Mouse (Mus musculus): ENCODE measurements at regions not wholly inside any gene's neighbourhood (a gene's known extent, or its start where the extent isn't known, plus 50 kb on each side); places are given as distances from the start of the nearest gene placed in this dataset.
A peak's percentile ranks its signal among the peaks of the same experiment; 100 is the strongest.

DNA sequence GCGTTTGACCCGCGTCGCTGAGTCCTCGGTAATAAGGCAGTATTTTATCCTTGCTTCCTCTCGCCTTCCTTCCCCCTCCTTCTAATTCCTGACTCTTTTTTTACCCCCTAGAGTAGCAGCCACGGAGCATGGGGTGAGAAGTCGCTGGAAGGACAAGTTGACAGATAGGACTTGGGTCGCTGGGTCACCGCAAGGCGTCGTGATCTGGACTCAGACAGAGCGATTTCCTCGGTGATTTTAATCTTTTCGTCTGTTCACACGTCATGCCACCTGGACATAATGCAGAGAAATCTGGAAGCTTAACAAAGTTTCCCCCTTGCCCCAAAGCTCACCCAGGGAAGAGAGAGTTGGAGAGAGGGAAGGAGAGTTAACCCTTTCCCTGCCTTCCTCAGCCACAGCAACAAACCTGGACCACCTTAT, 292.6 kb downstream of the Nuf2 start:
- H3K36me3 ChIP-seq (replicated peaks; ENCODE audit: control insufficient read depth, insufficient read depth, low read depth, low read length) = no peaks in the 10 kb centered on the region
- no peak overlapping the region for H3K4me2 ChIP-seq (ENCODE audit: low read depth, low read length)
- no peaks in the 10 kb centered on the region for H3K27me3 ChIP-seq (ENCODE audit: control insufficient read depth, insufficient read depth, low read length)
- H3K27ac ChIP-seq (replicated peaks; ENCODE audit: low read depth, low read length) = 0 out of 2 replicates have a peak overlapping the region, but pooled peaks have one; percentile 28
- ATAC-seq (replicated peaks; ENCODE audit: insufficient number of reproducible peaks, low FRiP score, low TSS enrichment, low read depth) (peak; percentile 67; the same call in 1 of the 2 replicates), DNase-seq (ENCODE audit: low spot score) (peak; percentile 70)
- no peaks in the 10 kb centered on the region for H3K9me3 ChIP-seq (replicated peaks; ENCODE audit: control insufficient read depth, low read length)
- H3K4me1 ChIP-seq (ENCODE audit: control insufficient read depth, insufficient read depth, low read length) = peaks cover 5% of the 10 kb centered on the region; the same call in 1 of the 2 replicates
- WGBS = 12% methylated on average over 16 of the region's 16 CpGs
- H3K4me3 ChIP-seq (ENCODE audit: low read depth, low read length) = no peak overlapping the region
- H3K9ac ChIP-seq (replicated peaks; ENCODE audit: low read length) = peak overlapping the region; percentile 9; the same call in 1 of the 2 replicates

DNA sequence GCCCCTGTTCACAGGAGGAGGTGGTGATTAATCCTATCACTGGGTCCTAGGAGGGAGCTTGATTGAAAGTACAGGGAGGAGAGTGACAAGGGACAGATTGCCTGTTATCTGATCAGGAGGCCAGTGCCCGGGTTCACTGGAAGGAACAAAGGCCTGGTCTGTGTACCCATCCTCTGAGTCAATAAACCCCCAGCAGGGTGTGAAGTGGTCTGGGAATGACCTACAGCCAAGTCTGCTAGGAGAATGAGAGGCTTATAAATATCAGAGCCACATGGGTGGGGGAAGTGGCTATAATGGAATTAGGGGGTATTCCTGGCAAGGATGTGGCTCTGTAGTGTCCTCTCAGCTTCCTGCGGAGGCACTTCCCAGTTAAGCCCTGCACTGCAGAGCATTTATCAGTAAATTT, 296.0 kb downstream of the Nuf2 start:
- H3K27me3 ChIP-seq (ENCODE audit: control insufficient read depth, insufficient read depth, low read length) = no peaks in the 10 kb centered on the region
- H3K9ac ChIP-seq (replicated peaks; ENCODE audit: low read length) = no peak overlapping the region
- H3K4me2 ChIP-seq (ENCODE audit: low read depth, low read length) = no peak overlapping the region
- no peak overlapping the region for H3K27ac ChIP-seq (replicated peaks; ENCODE audit: low read depth, low read length)
- H3K4me1 ChIP-seq (ENCODE audit: control insufficient read depth, insufficient read depth, low read length) = peaks cover 5% of the 10 kb centered on the region; the same call in 1 of the 2 replicates
- no peaks in the 10 kb centered on the region for H3K9me3 ChIP-seq (replicated peaks; ENCODE audit: control insufficient read depth, low read length)
- whole genome bisulfite sequencing = 12% methylated on average over 2 of the region's 2 CpGs
- no peaks in the 10 kb centered on the region for H3K36me3 ChIP-seq (replicated peaks; ENCODE audit: control insufficient read depth, insufficient read depth, low read depth, low read length)
- no peak for DNase-seq (ENCODE audit: low spot score)
- no peak overlapping the region for H3K4me3 ChIP-seq (ENCODE audit: low read depth, low read length)
- no peak for ATAC-seq (replicated peaks; ENCODE audit: insufficient number of reproducible peaks, low FRiP score, low TSS enrichment, low read depth)

DNA sequence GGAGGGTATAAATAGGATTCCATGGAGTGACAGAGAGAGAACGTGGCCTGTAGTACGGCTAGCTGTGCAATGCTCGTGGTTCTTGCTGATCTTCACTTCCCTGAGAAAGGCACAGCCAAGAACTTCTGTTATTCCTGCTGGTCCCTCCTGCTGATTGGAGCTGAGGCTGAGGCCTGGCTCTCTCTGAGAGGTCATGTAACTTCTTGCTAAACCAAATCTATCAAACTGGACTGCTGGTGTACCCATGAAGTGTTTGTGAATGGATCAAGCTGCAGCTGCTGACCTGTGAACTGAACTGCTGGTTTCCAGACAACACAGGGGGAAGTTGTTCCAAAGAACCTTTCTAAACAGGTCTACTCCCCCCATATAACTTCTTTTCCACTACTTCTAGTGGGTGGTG, 297.9 kb downstream of the Nuf2 start:
- no peaks in the 10 kb centered on the region for H3K36me3 ChIP-seq (replicated peaks; ENCODE audit: control insufficient read depth, insufficient read depth, low read depth, low read length)
- DNase-seq (ENCODE audit: low spot score) (no peak), ATAC-seq (replicated peaks; ENCODE audit: insufficient number of reproducible peaks, low FRiP score, low TSS enrichment, low read depth) (no peak)
- no peaks in the 10 kb centered on the region for H3K27me3 ChIP-seq (ENCODE audit: control insufficient read depth, insufficient read depth, low read length)
- H3K27ac ChIP-seq (replicated peaks; ENCODE audit: low read depth, low read length) = no peak overlapping the region
- no peak overlapping the region for H3K9ac ChIP-seq (replicated peaks; ENCODE audit: low read length)
- H3K4me1 ChIP-seq (ENCODE audit: control insufficient read depth, insufficient read depth, low read length) = peaks cover 3% of the 10 kb centered on the region; the same call in 1 of the 2 replicates
- H3K4me3 ChIP-seq (ENCODE audit: low read depth, low read length) = no peak overlapping the region
- no peak overlapping the region for H3K4me2 ChIP-seq (ENCODE audit: low read depth, low read length)
- H3K9me3 ChIP-seq (replicated peaks; ENCODE audit: control insufficient read depth, low read length) = no peaks in the 10 kb centered on the region
- WGBS = 77% methylated on average over 3 of the region's 3 CpGs

DNA sequence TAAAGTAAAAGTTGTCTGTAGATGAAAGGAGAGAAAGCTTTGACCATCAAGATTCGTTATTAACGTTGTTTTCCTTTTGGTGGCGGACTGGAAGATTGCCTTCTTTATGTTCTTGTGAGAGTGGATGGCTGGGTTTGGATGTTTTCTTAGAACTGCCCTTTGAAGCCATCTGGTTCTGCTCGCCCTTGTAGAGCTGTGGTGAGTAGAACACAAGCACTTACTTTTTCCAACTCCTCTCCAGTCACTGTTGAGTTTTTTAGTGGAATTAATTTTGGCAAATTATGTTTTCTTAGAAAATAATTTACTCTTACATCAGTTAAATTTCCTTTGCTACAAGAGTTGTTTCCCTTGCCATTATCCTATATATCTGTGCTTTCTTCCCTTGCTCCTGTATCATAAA, 301.2 kb downstream of the Nuf2 start:
- DNase-seq (ENCODE audit: low spot score) (no peak), ATAC-seq (replicated peaks; ENCODE audit: insufficient number of reproducible peaks, low FRiP score, low TSS enrichment, low read depth) (no peak)
- H3K4me3 ChIP-seq (ENCODE audit: low read depth, low read length) = no peak overlapping the region
- H3K36me3 ChIP-seq (replicated peaks; ENCODE audit: control insufficient read depth, insufficient read depth, low read depth, low read length) = no peaks in the 10 kb centered on the region
- WGBS = 65% methylated on average over 4 of the region's 4 CpGs
- H3K9ac ChIP-seq (replicated peaks; ENCODE audit: low read length) = no peak overlapping the region
- H3K9me3 ChIP-seq (replicated peaks; ENCODE audit: control insufficient read depth, low read length) = no peaks in the 10 kb centered on the region
- H3K27ac ChIP-seq (replicated peaks; ENCODE audit: low read depth, low read length) = no peak overlapping the region
- no peaks in the 10 kb centered on the region for H3K27me3 ChIP-seq (ENCODE audit: control insufficient read depth, insufficient read depth, low read length)
- H3K4me2 ChIP-seq (ENCODE audit: low read depth, low read length) = no peak overlapping the region
- H3K4me1 ChIP-seq (ENCODE audit: control insufficient read depth, insufficient read depth, low read length) = no peaks in the 10 kb centered on the region

DNA sequence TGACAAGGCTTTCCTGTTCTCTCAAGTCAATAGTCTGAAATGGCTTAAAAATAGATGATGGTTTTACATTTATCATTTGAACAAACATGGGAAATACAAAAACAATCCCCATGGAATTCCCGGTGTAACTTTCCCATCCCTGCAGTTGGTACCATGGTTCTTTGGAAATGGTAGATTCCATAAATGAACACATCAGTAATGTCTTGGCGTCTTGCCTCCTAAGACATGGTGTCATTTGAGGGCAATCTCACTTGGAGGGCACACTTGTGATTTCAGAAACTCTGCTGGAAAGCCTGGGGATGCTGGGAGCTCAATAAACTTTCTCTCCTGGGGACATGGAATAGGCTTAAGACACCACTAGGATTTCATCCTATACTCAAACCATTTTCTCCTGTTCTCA, 306.8 kb downstream of the Nuf2 start:
- no peak for ATAC-seq (replicated peaks; ENCODE audit: insufficient number of reproducible peaks, low FRiP score, low TSS enrichment, low read depth)
- Histone ChIP-seq H3K27ac (replicated peaks; ENCODE audit: low read depth, low read length) (no peak overlapping the region), H3K4me1 (ENCODE audit: control insufficient read depth, insufficient read depth, low read length) (no peaks in the 10 kb centered on the region), H3K4me2 (ENCODE audit: low read depth, low read length) (no peak overlapping the region), H3K9ac (replicated peaks; ENCODE audit: low read length) (no peak overlapping the region), H3K9me3 (replicated peaks; ENCODE audit: control insufficient read depth, low read length) (no peaks in the 10 kb centered on the region), H3K36me3 (replicated peaks; ENCODE audit: control insufficient read depth, insufficient read depth, low read depth, low read length) (no peaks in the 10 kb centered on the region), H3K4me3 (ENCODE audit: low read depth, low read length) (no peak overlapping the region), H3K27me3 (ENCODE audit: control insufficient read depth, insufficient read depth, low read length) (no peaks in the 10 kb centered on the region)
- WGBS = 85% methylated on average over 2 of the region's 2 CpGs
- DNase-seq (ENCODE audit: low spot score) = no peak

DNA sequence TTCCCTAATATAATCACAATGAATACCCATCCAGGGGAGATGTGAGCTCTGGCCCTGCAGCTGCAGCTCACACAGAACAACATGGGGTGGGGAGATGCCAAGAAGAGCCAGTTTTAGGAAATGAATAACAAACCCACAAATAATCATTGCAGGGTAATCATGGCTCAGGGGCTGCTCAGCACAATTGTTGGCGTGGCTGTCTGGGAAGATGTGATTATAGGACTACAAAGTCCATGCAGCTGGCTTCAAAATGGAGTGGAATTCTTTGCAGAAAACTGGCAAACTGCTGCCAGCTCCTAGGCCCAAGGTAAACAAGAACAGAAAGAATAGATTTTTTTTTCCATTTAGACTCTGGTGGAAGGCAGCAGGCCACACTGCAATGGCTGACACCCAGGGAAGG, 343.6 kb downstream of the Nuf2 start:
- ATAC-seq (replicated peaks; ENCODE audit: insufficient number of reproducible peaks, low FRiP score, low TSS enrichment, low read depth) (no peak), DNase-seq (ENCODE audit: low spot score) (no peak)
- H3K27ac ChIP-seq (replicated peaks; ENCODE audit: low read depth, low read length) = no peak overlapping the region
- no peak overlapping the region for H3K9ac ChIP-seq (replicated peaks; ENCODE audit: low read length)
- 56% methylated on average over 1 of the region's 1 CpGs for WGBS
- H3K4me3 ChIP-seq (ENCODE audit: low read depth, low read length) = no peak overlapping the region
- no peak overlapping the region for H3K4me2 ChIP-seq (ENCODE audit: low read depth, low read length)
- no peaks in the 10 kb centered on the region for H3K9me3 ChIP-seq (replicated peaks; ENCODE audit: control insufficient read depth, low read length)
- H3K27me3 ChIP-seq (ENCODE audit: control insufficient read depth, insufficient read depth, low read length) = no peaks in the 10 kb centered on the region
- no peaks in the 10 kb centered on the region for H3K4me1 ChIP-seq (ENCODE audit: control insufficient read depth, insufficient read depth, low read length)
- no peaks in the 10 kb centered on the region for H3K36me3 ChIP-seq (replicated peaks; ENCODE audit: control insufficient read depth, insufficient read depth, low read depth, low read length)

DNA sequence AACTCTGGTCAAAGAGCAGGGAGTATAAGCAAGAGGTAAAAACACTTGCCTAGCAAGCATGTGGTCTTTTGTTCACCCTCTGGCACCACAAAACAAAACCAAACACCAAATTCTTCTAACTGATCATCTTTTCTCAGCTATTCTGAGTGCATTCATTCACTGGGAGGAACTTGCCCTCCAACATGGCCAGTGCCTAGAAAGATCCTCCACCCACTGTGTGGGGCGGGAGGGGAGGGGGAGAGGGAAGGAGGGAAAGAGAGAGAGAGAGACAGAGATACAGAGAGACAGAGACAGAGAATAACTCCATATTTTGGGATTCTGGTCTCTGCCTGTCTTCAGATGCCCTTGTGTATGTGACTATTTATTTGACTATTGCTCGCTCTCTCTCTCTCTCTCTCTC, 360.9 kb downstream of the Nuf2 start:
- 83% methylated on average over 2 of the region's 2 CpGs for WGBS
- ATAC-seq (replicated peaks; ENCODE audit: insufficient number of reproducible peaks, low FRiP score, low TSS enrichment, low read depth) (no peak), DNase-seq (ENCODE audit: low spot score) (no peak)
- no peak overlapping the region for H3K4me3 ChIP-seq (ENCODE audit: low read depth, low read length)
- no peaks in the 10 kb centered on the region for H3K36me3 ChIP-seq (replicated peaks; ENCODE audit: control insufficient read depth, insufficient read depth, low read depth, low read length)
- H3K27me3 ChIP-seq (ENCODE audit: control insufficient read depth, insufficient read depth, low read length) = no peaks in the 10 kb centered on the region
- H3K9me3 ChIP-seq (replicated peaks; ENCODE audit: control insufficient read depth, low read length) = no peaks in the 10 kb centered on the region
- no peak overlapping the region for H3K9ac ChIP-seq (replicated peaks; ENCODE audit: low read length)
- no peaks in the 10 kb centered on the region for H3K4me1 ChIP-seq (ENCODE audit: control insufficient read depth, insufficient read depth, low read length)
- no peak overlapping the region for H3K27ac ChIP-seq (replicated peaks; ENCODE audit: low read depth, low read length)
- H3K4me2 ChIP-seq (ENCODE audit: low read depth, low read length) = no peak overlapping the region

DNA sequence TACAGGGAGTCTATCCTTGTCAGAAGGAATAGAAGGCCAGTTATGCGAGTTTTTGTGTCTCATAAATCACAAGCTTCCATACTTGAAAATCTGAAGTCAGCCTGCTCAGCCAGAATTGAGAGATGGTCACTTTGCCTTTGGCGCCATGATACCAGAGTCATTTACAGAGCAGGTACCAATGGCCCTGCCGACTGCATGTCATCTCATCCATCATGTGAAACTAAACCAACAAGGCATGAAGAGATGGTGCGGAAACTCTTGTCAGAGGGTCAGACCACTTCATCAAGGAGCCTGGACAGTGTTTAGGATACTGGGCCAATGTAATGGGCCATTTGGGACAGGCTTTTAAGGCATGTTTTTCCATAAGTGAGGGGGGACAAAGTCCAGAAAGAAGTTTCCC, 363.2 kb downstream of the Nuf2 start:
- H3K27me3 ChIP-seq (ENCODE audit: control insufficient read depth, insufficient read depth, low read length) = no peaks in the 10 kb centered on the region
- no peak overlapping the region for H3K9ac ChIP-seq (replicated peaks; ENCODE audit: low read length)
- no peaks in the 10 kb centered on the region for H3K9me3 ChIP-seq (replicated peaks; ENCODE audit: control insufficient read depth, low read length)
- no peak overlapping the region for H3K27ac ChIP-seq (replicated peaks; ENCODE audit: low read depth, low read length)
- no peaks in the 10 kb centered on the region for H3K4me1 ChIP-seq (ENCODE audit: control insufficient read depth, insufficient read depth, low read length)
- no peak overlapping the region for H3K4me2 ChIP-seq (ENCODE audit: low read depth, low read length)
- DNase-seq (ENCODE audit: low spot score) = no peak
- no peak for ATAC-seq (replicated peaks; ENCODE audit: insufficient number of reproducible peaks, low FRiP score, low TSS enrichment, low read depth)
- WGBS = 87% methylated on average over 4 of the region's 4 CpGs
- H3K36me3 ChIP-seq (replicated peaks; ENCODE audit: control insufficient read depth, insufficient read depth, low read depth, low read length) = no peaks in the 10 kb centered on the region
- no peak overlapping the region for H3K4me3 ChIP-seq (ENCODE audit: low read depth, low read length)
